Mouse (Mus musculus) ES-E14 (cell line): ENCODE measurements around the gene Gpsm3. TPM values are rescaled to one million over a fixed set of nuclear protein-coding genes. Genes with fewer than 3 reads are reported as not detected.
A peak's percentile ranks its signal among the peaks of the same experiment; 100 is the strongest.

Source experiments
- DNase-seq: peaks from one replicate; pipeline ENCODE4 v3.0.0-alpha.2; 2013; ENCODE audit warnings: low read depth, low spot score
- H3K27ac ChIP-seq: 2 replicates; pipeline ENCODE4 v1.5.1; 2012; ENCODE audit warnings: low read depth, mild to moderate bottlenecking, low read length, moderate library complexity, mixed read lengths; ENCODE audit not compliant: poor library complexity, insufficient read depth, severe bottlenecking
- H3K36me3 ChIP-seq: 2 replicates; pipeline ENCODE4 v1.6.1; 2012; ENCODE audit warnings: mild to moderate bottlenecking, low read length, moderate library complexity, mixed read lengths; ENCODE audit not compliant: control insufficient read depth, poor library complexity, insufficient read depth, severe bottlenecking
- H3K4me1 ChIP-seq, 2 experiments: fragments of 150-350 bp in 1 of 2; sonication (generic) in 1 of 2; 2 replicates each; pipeline ENCODE4 v1.6.1; 2012; ENCODE audit warnings: low read length in 2 of 2, mild to moderate bottlenecking in 1 of 2, mixed read lengths in 1 of 2; ENCODE audit not compliant: control insufficient read depth in 2 of 2, insufficient read depth in 2 of 2, poor library complexity in 1 of 2
- H3K4me3 ChIP-seq, 2 experiments: fragments of 150-350 bp in 1 of 2; sonication (generic) in 1 of 2; 2 replicates each; pipeline ENCODE4 v1.5.1; 2012; ENCODE audit warnings: low read length in 2 of 2, low read depth in 1 of 2, mild to moderate bottlenecking in 1 of 2, mixed read lengths in 1 of 2; ENCODE audit not compliant: insufficient read depth in 1 of 2, poor library complexity in 1 of 2, severe bottlenecking in 1 of 2
- H3K9ac ChIP-seq: 2 replicates; pipeline ENCODE4 v1.6.1; 2012; ENCODE audit warnings: low read depth, mild to moderate bottlenecking, low read length, mixed read lengths; ENCODE audit not compliant: poor library complexity, insufficient read depth, severe bottlenecking
- H3K9me3 ChIP-seq: fragments of 150-350 bp; sonication (generic); 2 replicates; pipeline ENCODE4 v1.6.1; 2012; ENCODE audit warnings: low read depth, mild to moderate bottlenecking, low read length; ENCODE audit not compliant: control insufficient read depth, insufficient read depth
- CHD2 ChIP-seq: IDR thresholded peaks from 2 replicates; pipeline ENCODE4 v1.6.1; 2014; ENCODE audit warnings: mild to moderate bottlenecking, low read depth, low read length, inconsistent platforms
- HCFC1 ChIP-seq: IDR thresholded peaks from 2 replicates; pipeline ENCODE4 v1.6.1; 2012; ENCODE audit warnings: low read length, inconsistent platforms, borderline replicate concordance; ENCODE audit not compliant: insufficient read depth
- MAFK ChIP-seq: IDR thresholded peaks from 2 replicates; pipeline ENCODE4 v1.6.1; 2014; ENCODE audit warnings: mild to moderate bottlenecking, low read depth, low read length, inconsistent platforms; ENCODE audit not compliant: insufficient read depth
- ZC3H11A ChIP-seq: IDR thresholded peaks from 2 replicates; pipeline ENCODE4 v1.6.1; 2012; ENCODE audit warnings: low read depth, mild to moderate bottlenecking, inconsistent platforms, low read length, borderline replicate concordance
- ZNF384 ChIP-seq: IDR thresholded peaks from 2 replicates; pipeline ENCODE4 v1.6.1; 2012; ENCODE audit warnings: low read depth, low read length, inconsistent platforms
- in situ Hi-C, 2 experiments: fragments of 600-800 bp; cut with MboI; formaldehyde crosslinking; loops; one replicate each; pipeline ENCODE4 v1.15.1; 2025; ENCODE audit warnings: low sequenced_read_pairs in 2 of 2, inconsistent platforms in 1 of 2; ENCODE audit not compliant: unreplicated experiment in 2 of 2
- total RNA-seq: library from RNA; depleted of rRNA; stranded (reverse); fragments of 300-350 nt; gene quantifications from 2 replicates; pipeline ENCODE4 v1.2.3, GENCODE M21; 2012

The Gpsm3 gene
- total RNA-seq, 1 experiment, result 5.8 TPM

DNA sequence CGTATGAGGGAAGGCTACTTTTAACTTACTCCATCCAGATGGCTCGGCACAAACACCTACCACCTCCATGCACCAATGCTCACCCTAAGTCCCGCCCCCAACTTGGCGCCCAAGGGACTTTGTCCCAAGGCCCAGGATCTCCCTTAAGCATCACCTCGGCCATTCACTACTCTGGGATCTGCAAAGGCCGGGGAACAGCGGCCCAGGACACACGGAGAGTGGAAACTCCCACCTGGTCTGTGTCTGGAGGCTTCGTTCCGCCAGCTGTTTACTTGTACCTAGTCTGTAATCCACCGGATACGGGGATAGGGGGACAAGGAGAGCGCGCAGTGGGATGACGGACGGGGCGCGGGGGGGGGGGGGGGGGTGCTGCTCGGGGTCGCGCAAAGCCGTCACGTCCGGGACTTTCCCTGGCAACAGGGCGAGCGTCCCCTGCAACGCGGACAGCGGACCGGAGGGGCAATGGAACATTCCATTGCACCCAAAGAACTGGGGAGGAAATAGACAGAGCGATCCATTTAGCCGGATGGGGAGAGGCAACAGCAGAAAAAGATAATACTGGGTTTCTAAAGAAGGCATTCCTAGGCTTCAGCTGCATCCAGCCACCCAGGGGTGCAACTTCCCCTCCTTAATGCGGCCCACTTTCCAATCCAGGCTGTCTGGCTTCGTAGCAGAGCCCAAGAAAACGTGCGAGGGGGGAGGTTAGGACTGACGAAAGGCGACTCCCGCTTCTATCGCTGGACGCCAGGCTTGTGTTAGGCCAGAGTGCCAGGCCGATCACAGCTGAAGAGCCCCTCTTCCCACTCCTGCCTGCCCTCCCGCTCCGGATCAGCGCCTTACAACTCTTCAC is 37.7 kb downstream of the Gpsm3 start:
- Histone ChIP-seq H3K9ac (peak overlapping the region; percentile 76), H3K27ac (peak overlapping the region; percentile 33), H3K4me3 (peak overlapping the region; percentile 67 to 80), H3K4me1 (peaks cover 6 to 31% of the 10 kb centered on the region in 2 experiments; a peak in 3 of 4 replicates), H3K36me3 (peaks cover 4% of the 10 kb centered on the region; the same call in 1 of the 2 replicates), H3K9me3 (no peaks in the 10 kb centered on the region)
- TF ChIP-seq ZC3H11A, result no peak
- in situ Hi-C loops, result no loop called here
- no peak for DNase-seq

DNA sequence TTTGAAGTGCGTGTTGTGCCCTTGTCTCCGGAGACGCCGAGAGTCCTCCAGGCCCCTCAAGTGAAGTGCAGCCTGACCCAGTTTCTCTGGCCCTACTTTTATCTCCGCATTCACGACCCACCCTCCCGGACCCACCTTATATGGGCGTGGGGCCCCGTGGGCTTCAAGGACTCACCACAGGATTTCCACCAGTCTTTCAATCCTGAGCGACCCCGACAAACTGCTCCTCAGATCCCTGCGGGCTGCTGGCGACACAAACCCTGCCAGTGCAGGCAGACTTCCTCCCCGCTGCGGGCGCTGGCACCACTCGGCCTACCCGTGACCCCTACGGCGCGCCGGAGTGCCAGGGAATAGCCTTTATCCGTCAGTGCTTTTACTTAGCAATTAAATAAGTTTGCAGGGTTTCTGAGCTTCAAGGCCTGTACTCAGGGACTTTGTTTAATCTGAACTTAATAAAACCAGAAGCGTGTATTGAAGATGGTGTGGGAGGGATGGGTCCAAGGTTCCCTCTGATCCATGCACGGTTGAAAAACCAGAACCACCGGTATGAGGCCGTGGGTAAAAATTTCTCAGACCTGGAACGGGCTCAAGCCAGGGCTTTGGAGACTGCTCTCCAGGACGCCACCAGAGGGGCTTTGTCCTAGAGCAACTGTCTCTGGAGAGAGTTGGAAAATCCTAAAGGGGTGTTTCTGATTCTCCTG is 38.5 kb downstream of the Gpsm3 start, which contains the start of gene Ppt2:
Gene Ppt2, minus strand, starts transcription at position 568 of the 701 bp plus-strand sequence.
- no peak for DNase-seq
- Histone ChIP-seq H3K4me1 (peaks cover 6 to 30% of the 10 kb centered on the region in 2 experiments; a peak in 3 of 4 replicates), H3K4me3 (peak within 1 kb of the TSS; percentile 52 to 80), H3K36me3 (peaks cover 4% of the 10 kb centered on the region; the same call in 1 of the 2 replicates), H3K27ac (no peak within 1 kb of the TSS; the same call in 1 of the 2 replicates), H3K9me3 (no peaks in the 10 kb centered on the region), H3K9ac (peak within 1 kb of the TSS; percentile 76)
- no peak for TF ChIP-seq MAFK
- TF ChIP-seq ZNF384, result no peak
- TF ChIP-seq ZC3H11A, result no peak
- TF ChIP-seq CHD2, result no peak
- TF ChIP-seq HCFC1, result no peak
- in situ Hi-C loops, result no loop called here

DNA sequence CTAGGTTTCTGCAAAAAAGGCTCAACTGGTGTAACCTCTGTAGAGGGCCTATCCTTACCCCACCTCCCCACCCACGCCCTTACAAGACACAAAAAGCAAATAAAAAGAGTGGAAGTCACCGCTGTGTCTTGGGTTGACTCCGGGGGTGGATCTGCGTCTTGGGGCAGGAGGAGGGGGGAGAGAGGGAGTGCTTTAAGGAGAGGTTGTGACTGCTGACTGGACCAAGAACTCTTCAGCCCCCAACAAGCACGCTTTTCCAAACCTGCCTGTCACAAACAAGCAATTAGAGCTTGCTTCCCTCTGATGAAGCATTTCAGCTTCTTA is 39.0 kb downstream of the Gpsm3 start:
- no peak for DNase-seq
- Histone ChIP-seq H3K36me3 (peaks cover 4% of the 10 kb centered on the region; the same call in 1 of the 2 replicates), H3K9ac (no peak overlapping the region), H3K9me3 (no peaks in the 10 kb centered on the region), H3K27ac (no peak overlapping the region), H3K4me1 (peaks cover 6 to 30% of the 10 kb centered on the region in 2 experiments; a peak in 3 of 4 replicates), H3K4me3 (no peak overlapping the region)
- in situ Hi-C loops, result no loop called here
- TF ChIP-seq HCFC1 (no peak), ZNF384 (no peak), ZC3H11A (no peak), MAFK (no peak)

DNA sequence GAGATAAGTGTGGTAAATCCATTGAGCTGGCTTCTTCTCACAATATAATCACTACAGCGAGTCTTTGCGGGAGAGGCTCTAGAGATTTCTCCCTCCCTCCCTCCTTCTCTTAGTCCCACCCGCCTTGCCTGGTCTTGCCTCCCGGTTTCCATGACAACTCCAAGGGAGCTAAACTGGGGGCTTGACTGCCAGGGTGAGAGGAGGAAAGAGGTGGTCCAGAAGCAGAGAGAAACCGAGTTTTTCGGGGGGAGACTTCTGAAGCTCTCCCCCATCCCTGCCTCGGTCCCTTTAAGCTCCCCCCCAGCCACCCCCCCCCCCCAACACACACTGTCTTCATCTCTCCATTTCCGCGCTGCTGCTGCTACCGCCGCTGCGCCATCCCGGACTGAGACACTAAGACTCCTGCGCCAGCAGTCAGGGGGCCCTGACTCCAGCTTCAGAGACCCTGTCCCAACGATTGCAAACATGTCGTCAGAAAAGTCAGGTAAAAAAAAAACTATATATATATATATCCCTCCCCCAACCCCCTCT is 39.7 kb downstream of the Gpsm3 start, which contains the start of gene Prrt1:
Gene Prrt1, plus strand, starts transcription at position 313 of the 531 bp plus-strand sequence.
- Histone ChIP-seq H3K9ac (no peak within 1 kb of the TSS), H3K9me3 (no peaks in the 10 kb centered on the region), H3K27ac (no peak within 1 kb of the TSS), H3K36me3 (peaks cover 4% of the 10 kb centered on the region; the same call in 1 of the 2 replicates), H3K4me1 (peaks cover 6 to 30% of the 10 kb centered on the region in 2 experiments; a peak in 3 of 4 replicates), H3K4me3 (peak within 1 kb of the TSS in 1 of 2 experiments; percentile 52; a peak in 1 of 4 replicates)
- in situ Hi-C loops, result no loop called here
- no peak for DNase-seq
- TF ChIP-seq MAFK (no peak), HCFC1 (no peak), ZC3H11A (no peak), CHD2 (no peak), ZNF384 (no peak)
